Mouse (Mus musculus) thymus, adult 2 months (tissue): Measurements from ENCODE around the gene Ctnna3.

ENCODE experiments used
- CTCF ChIP-seq: fragments of 200-500 bp; IDR thresholded peaks from 2 replicates; pipeline ENCODE4 v1.5.1; 2012; ENCODE audit warnings: mild to moderate bottlenecking, control low read depth, low read length, moderate library complexity, borderline replicate concordance; ENCODE audit not compliant: control insufficient read depth, poor library complexity, insufficient read depth; ENCODE audit errors: extremely low read depth
- POLR2A ChIP-seq: fragments of 200-500 bp; IDR thresholded peaks from 2 replicates; pipeline ENCODE4 v1.6.1; 2012; ENCODE audit warnings: mild to moderate bottlenecking, low read length, control low read depth, moderate library complexity; ENCODE audit not compliant: control insufficient read depth, poor library complexity, insufficient read depth; ENCODE audit errors: extremely low read depth

- TF ChIP-seq CTCF: no peak
- no peak for TF ChIP-seq POLR2A
These were observed 450.6 kb downstream of the Ctnna3 start for GRCm38 (mm10) chr10:63880462-63880903.
